Mouse (Mus musculus): Measurements from ENCODE around the gene Nprl3. TPM values are rescaled to one million over a fixed set of nuclear protein-coding genes. Genes with fewer than 3 reads are reported as not detected.
"Not testable (repeated sequence)": the region's sequence is repeated elsewhere in the genome, so short reads cannot be mapped to it uniquely, and the experiment has no call there.

Nprl3 gene
- polyA plus RNA-seq, 1 experiment from 2014 or later: 45.2 TPM

DNA sequence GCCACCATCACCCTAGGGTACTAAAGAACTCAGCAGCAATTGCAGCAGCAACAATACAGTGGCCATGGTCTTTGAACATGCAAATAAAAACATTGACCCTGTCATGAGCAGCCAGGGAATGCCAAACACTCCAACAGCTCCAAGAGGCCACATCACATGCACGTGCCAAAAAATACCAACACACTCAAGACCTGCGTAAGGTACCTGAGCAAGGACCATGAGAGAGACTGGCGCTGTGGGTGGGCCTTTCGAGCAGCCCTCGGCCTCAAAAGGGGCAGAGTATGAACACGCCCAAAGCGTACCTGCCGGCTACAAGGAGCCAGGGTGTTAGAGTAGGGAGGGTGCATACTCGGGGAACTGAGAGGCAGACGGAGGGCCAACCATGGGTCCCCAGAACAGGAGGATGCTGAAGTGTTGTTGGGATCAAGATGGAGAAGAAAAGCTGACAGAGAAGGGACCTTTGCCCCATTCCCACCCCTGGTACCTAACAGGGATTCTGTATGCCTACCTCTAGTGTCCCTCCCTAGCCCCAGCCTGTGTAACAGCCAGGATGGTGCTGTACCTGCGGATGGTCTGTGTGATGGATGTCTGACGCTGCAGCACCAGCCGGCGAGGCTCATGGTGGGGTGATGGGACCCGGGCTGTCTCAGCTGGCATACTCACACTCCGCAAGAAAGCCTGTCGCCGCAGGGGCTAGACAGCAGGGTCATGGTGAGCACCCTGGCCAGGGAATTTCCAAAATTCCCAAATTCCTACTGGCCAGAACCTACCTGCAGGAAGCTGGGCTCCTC lies 51.9 kb downstream of the Nprl3 start:
- Histone ChIP-seq H3K4me2 (ENCODE audit: low read depth, low read length) (no peak overlapping the region), H3K4me1 (replicated peaks; ENCODE audit: control insufficient read depth, insufficient read depth, low read length) (peaks cover 10% of the 10 kb centered on the region), H3K27ac (ENCODE audit: low read length) (no peak overlapping the region), H3K9ac (ENCODE audit: low read length) (no peak overlapping the region), H3K4me3 (ENCODE audit: low read length) (no peak overlapping the region), H3K36me3 (ENCODE audit: control insufficient read depth, insufficient read depth, low read length) (peaks cover 39% of the 10 kb centered on the region), H3K27me3 (ENCODE audit: control insufficient read depth, insufficient read depth, low read depth, low read length) (no peaks in the 10 kb centered on the region), H3K9me3 (ENCODE audit: control insufficient read depth, low read length) (no peaks in the 10 kb centered on the region)
- ATAC-seq (ENCODE audit: low read depth): no peak
- 87% methylated on average over 18 of the region's 18 CpGs for WGBS

DNA sequence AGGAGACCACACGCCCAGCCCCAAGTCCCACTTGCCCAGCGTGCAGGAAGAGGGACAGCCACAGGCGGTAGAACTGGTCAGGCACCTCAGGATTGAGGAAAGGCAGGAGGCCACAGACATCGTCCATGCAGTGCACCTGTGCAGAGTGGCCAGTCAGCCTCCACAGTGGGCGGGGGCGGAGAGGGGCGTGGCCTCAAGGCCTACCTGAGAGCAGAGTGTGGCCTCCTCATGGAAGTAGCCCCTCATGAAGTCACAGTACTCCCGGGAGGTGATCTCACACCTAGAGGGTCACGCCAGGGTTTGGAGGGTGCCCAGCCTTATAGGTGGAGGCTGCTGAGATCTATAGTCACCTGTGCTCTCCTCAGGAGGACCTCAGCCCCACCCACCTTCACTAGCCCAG lies 56.9 kb downstream of the Nprl3 start:
- Histone ChIP-seq H3K27ac (ENCODE audit: low read length) (no peak overlapping the region), H3K4me2 (ENCODE audit: low read depth, low read length) (no peak overlapping the region), H3K9me3 (ENCODE audit: control insufficient read depth, low read length) (no peaks in the 10 kb centered on the region), H3K4me3 (ENCODE audit: low read length) (no peak overlapping the region), H3K36me3 (ENCODE audit: control insufficient read depth, insufficient read depth, low read length) (peaks cover 52% of the 10 kb centered on the region), H3K4me1 (replicated peaks; ENCODE audit: control insufficient read depth, insufficient read depth, low read length) (peaks cover 5% of the 10 kb centered on the region; the same call in 1 of the 2 replicates), H3K27me3 (ENCODE audit: control insufficient read depth, insufficient read depth, low read depth, low read length) (no peaks in the 10 kb centered on the region), H3K9ac (ENCODE audit: low read length) (no peak overlapping the region)
- 77% methylated on average over 9 of the region's 9 CpGs for WGBS
- no peak; the same call in 1 of the 2 replicates for ATAC-seq (ENCODE audit: low read depth)

DNA sequence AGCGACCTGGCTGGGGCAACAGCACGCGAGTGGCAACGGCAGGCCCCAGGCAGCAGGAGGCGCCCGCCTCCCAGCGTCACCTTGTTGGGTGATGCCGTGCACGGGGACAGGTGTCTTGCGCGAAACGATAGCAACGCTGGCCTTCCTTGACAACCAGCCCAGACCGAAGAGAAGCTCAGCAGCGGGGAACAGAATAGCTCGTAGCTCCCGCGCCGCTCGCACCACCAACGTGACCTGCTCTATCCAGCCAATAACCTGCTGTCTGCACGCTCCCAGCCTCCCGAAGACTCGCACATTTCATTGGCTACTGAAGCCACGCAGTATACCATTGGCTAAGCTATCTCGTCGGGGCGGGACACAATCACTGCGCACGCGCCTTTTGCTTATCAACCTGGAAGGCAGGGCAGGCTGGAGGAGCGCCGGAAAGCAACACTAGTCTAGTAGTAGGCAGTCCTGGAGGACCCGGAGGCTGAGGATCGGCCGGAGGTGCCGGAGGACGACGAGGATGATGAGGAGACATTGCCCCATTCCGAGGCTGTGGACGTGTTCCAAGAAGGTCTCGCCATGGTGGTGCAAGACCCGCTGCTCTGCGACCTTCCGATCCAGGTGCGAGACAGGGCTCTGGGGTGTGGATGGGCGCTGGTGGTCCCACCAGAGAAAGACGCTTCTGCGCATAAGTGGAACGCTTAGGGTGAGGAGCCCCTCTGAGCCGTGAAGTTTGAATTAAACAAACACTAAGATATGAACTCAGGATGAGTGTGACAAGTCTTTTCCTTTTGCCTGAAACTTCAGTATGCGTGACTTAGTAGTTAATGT lies 62.2 kb downstream of the Nprl3 start, which contains the start of gene Snrnp25:
Snrnp25 (plus strand) TSS at position 358 of the 816 bp plus-strand sequence.
- Histone ChIP-seq H3K36me3 (ENCODE audit: control insufficient read depth, insufficient read depth, low read length) (peaks cover 14% of the 10 kb centered on the region), H3K4me3 (ENCODE audit: low read length) (peak within 1 kb of the TSS; percentile 75), H3K27ac (ENCODE audit: low read length) (peak within 1 kb of the TSS; percentile 66; the same call in 1 of the 2 replicates), H3K9ac (ENCODE audit: low read length) (peak within 1 kb of the TSS; percentile 87), H3K4me1 (replicated peaks; ENCODE audit: control insufficient read depth, insufficient read depth, low read length) (peaks cover 11% of the 10 kb centered on the region), H3K9me3 (ENCODE audit: control insufficient read depth, low read length) (no peaks in the 10 kb centered on the region), H3K4me2 (ENCODE audit: low read depth, low read length) (peak within 1 kb of the TSS; percentile 87), H3K27me3 (ENCODE audit: control insufficient read depth, insufficient read depth, low read depth, low read length) (no peaks in the 10 kb centered on the region; the same call in none of the 2 replicates)
- ATAC-seq (ENCODE audit: low read depth): peak; percentile 100
- under 1% methylated on average over 52 of the region's 52 CpGs for WGBS

DNA sequence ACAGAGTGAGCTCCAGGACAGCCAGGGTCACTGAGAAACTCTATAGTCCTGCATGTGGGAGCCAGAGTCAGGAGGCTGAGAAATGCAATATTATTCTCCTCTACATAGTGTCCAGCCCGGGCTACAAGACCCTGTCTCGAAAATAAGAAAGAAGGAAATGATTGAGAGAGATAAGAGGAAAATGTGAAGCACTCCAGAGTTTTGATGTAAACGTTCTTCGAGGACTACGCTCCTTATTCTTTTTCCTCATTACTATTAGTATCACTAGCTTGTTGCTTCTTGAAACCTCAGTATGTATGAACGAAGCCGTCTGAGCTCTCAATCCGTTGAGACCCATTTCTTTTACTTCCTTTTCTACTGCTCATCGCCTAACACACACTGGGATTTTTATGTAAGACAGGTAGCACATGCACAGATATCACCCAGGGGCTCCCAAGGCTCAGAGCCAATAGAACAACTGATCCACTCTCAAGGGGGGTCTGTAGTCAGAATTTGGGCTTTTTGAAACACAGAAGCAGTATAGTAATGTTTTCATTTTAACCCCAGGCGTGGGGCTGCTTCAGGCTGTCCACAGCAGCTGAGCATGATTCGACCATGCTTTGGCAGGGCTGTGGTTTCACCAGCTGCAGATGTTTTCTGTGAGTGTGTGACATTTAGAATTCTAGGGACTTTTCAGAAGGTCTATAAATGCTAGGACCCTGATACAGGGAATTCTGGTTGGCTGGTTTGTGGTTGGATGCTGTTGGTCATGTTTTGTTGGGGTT lies 65.4 kb downstream of the Nprl3 start:
- Histone ChIP-seq H3K9me3 (ENCODE audit: control insufficient read depth, low read length) (no peaks in the 10 kb centered on the region), H3K4me3 (ENCODE audit: low read length) (no peak overlapping the region), H3K4me2 (ENCODE audit: low read depth, low read length) (no peak overlapping the region), H3K4me1 (replicated peaks; ENCODE audit: control insufficient read depth, insufficient read depth, low read length) (peaks cover 11% of the 10 kb centered on the region), H3K27me3 (ENCODE audit: control insufficient read depth, insufficient read depth, low read depth, low read length) (no peaks in the 10 kb centered on the region; the same call in none of the 2 replicates), H3K27ac (ENCODE audit: low read length) (no peak overlapping the region), H3K36me3 (ENCODE audit: control insufficient read depth, insufficient read depth, low read length) (no peaks in the 10 kb centered on the region), H3K9ac (ENCODE audit: low read length) (no peak overlapping the region)
- ATAC-seq (ENCODE audit: low read depth): no peak
- 64% methylated on average over 11 of the region's 11 CpGs for WGBS

DNA sequence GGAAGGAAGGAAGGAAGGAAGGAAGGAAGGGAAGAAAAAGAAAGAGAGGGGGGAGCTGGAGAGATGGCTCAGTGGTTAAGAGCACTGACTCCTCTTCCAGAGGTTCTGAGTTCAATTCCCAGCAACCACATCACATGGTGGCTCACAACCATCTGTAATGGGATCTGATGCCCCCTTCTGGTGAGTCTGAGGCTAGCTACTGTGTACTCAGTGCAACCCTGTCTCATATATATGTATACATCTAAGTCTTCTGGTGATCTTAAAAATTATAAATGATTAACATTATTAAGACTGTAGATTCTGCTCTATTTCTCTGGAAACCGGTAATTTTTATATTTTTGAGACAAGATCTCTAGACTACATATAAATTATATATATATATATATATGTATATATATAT lies 66.5 kb downstream of the Nprl3 start:
- not testable (repeated sequence) for H3K27ac ChIP-seq (ENCODE audit: low read length); H3K4me1 ChIP-seq (replicated peaks; ENCODE audit: control insufficient read depth, insufficient read depth, low read length); H3K36me3 ChIP-seq (ENCODE audit: control insufficient read depth, insufficient read depth, low read length); H3K4me3 ChIP-seq (ENCODE audit: low read length); H3K9me3 ChIP-seq (ENCODE audit: control insufficient read depth, low read length); H3K27me3 ChIP-seq (ENCODE audit: control insufficient read depth, insufficient read depth, low read depth, low read length); H3K9ac ChIP-seq (ENCODE audit: low read length); H3K4me2 ChIP-seq (ENCODE audit: low read depth, low read length); ATAC-seq (ENCODE audit: low read depth)
- 61% methylated on average over 1 of the region's 1 CpGs for WGBS

DNA sequence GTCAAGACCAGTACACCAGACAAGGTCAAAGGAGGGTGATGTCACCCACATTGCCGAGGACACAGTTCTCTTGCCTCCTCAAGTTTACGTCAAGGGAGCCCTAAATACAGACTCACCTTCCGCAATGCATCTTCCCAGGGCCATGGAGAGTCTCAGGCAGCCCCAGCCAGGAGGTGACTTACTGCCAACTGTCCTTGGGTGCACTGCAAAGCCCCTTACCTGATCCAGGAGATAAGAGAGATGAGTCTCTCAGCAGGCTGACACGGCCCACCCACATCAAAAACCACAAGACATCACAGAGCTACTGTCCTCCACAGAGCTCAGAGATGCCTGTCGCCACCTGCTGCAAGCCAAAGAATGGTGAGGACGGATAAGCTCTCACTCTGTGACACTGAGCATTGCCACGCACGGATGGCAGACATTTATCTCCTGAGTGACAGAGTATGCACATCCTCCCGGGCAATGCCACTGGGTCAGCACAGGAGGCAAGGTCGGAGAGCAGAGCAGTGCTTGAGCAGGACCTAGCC lies 67.4 kb downstream of the Nprl3 start, which contains the start of gene Il9r:
Il9r (minus strand) TSS at position 205 of the 527 bp plus-strand sequence.
- Histone ChIP-seq H3K4me3 (ENCODE audit: low read length) (no peak within 1 kb of the TSS), H3K27ac (ENCODE audit: low read length) (no peak within 1 kb of the TSS), H3K4me1 (replicated peaks; ENCODE audit: control insufficient read depth, insufficient read depth, low read length) (peaks cover 6% of the 10 kb centered on the region), H3K27me3 (ENCODE audit: control insufficient read depth, insufficient read depth, low read depth, low read length) (no peaks in the 10 kb centered on the region; the same call in none of the 2 replicates), H3K36me3 (ENCODE audit: control insufficient read depth, insufficient read depth, low read length) (no peaks in the 10 kb centered on the region), H3K9ac (ENCODE audit: low read length) (no peak within 1 kb of the TSS), H3K4me2 (ENCODE audit: low read depth, low read length) (no peak within 1 kb of the TSS), H3K9me3 (ENCODE audit: control insufficient read depth, low read length) (no peaks in the 10 kb centered on the region)
- WGBS: 53% methylated on average over 10 of the region's 10 CpGs
- ATAC-seq (ENCODE audit: low read depth): no peak

DNA sequence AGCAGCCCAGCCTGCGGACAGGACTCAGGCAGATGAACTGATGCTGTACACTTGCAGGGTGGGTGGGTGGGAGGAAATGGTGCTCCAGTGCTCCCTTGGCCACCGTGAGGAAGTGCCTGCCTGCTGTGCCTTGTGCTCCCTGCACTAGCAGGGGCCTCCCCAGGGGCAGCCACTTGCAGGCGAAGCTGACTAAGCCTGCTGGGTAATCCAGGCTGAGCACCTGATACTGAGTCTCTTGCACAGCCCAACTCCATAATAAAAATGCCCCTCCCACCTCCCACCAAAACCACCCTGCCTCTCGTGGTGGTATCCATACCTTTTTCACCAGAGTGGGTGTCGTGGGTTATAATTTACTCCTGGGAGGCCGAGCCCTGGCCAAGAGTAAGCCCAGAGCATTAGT lies 68.3 kb downstream of the Nprl3 start:
- Histone ChIP-seq H3K36me3 (ENCODE audit: control insufficient read depth, insufficient read depth, low read length) (no peaks in the 10 kb centered on the region), H3K4me1 (replicated peaks; ENCODE audit: control insufficient read depth, insufficient read depth, low read length) (no peaks in the 10 kb centered on the region), H3K4me2 (ENCODE audit: low read depth, low read length) (no peak overlapping the region), H3K9ac (ENCODE audit: low read length) (no peak overlapping the region), H3K4me3 (ENCODE audit: low read length) (no peak overlapping the region), H3K9me3 (ENCODE audit: control insufficient read depth, low read length) (no peaks in the 10 kb centered on the region), H3K27me3 (ENCODE audit: control insufficient read depth, insufficient read depth, low read depth, low read length) (no peaks in the 10 kb centered on the region; the same call in none of the 2 replicates), H3K27ac (ENCODE audit: low read length) (no peak overlapping the region)
- ATAC-seq (ENCODE audit: low read depth): no peak
- 46% methylated on average over 6 of the region's 6 CpGs for WGBS

DNA sequence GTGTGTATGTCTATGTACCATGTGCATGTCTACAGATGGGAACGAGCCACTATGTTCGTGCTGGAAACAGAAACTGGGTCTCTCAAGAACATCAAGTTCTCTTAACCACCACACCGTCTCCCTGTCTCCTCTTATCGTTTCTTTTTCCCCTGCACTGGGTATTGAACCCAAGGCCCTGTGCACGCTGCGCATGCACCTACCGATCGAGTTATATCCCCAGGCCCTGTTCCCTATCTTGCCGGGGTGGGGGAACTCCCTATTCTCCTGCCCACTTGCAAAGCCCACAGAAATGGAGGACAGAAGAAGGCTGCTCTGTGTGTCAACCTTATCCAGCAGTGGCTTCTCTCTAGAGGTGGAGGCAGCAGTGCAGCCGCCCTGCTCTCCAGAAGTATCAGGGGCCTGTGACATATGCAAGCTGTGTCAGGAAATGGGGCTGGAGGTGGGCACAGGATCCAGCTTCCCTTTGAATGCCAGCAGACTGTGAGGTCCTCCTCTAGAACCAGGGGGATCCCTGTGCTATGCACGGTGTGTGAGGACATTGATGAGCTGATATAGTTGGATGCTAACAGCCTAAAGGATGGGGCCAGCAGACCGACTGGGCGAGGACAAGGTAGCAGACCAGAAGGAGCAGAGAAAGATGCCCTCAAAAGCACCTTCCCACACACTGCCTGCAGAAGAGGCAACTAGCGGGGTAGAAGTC lies 69.1 kb downstream of the Nprl3 start:
- H3K4me2 ChIP-seq (ENCODE audit: low read depth, low read length): no peak overlapping the region
- H3K4me1 ChIP-seq (replicated peaks; ENCODE audit: control insufficient read depth, insufficient read depth, low read length): no peaks in the 10 kb centered on the region
- no peaks in the 10 kb centered on the region for H3K9me3 ChIP-seq (ENCODE audit: control insufficient read depth, low read length)
- 63% methylated on average over 14 of the region's 14 CpGs for WGBS
- H3K27me3 ChIP-seq (ENCODE audit: control insufficient read depth, insufficient read depth, low read depth, low read length): no peaks in the 10 kb centered on the region; the same call in none of the 2 replicates
- no peak overlapping the region for H3K9ac ChIP-seq (ENCODE audit: low read length)
- no peak overlapping the region for H3K4me3 ChIP-seq (ENCODE audit: low read length)
- H3K27ac ChIP-seq (ENCODE audit: low read length): no peak overlapping the region
- ATAC-seq (ENCODE audit: low read depth): no peak
- H3K36me3 ChIP-seq (ENCODE audit: control insufficient read depth, insufficient read depth, low read length): no peaks in the 10 kb centered on the region

All from lung, embryonic 16.5 days (tissue).